Mouse (Mus musculus) liver, postnatal 0 days (tissue): Measurements from ENCODE around the gene Trove2. TPM values are rescaled to one million over a fixed set of nuclear protein-coding genes. Genes with fewer than 3 reads are reported as not detected.
A peak's percentile ranks its signal among the peaks of the same experiment; 100 is the strongest.

ENCODE experiments used
- ATAC-seq: fragments of 200-750 bp; cut with Nextera tagmentation; 2 replicates; pipeline ENCODE4 v1.8.0; 2017; ENCODE audit warnings: mild to moderate bottlenecking, moderate library complexity
- DNase-seq: peaks from one replicate; pipeline ENCODE4 v3.0.0-alpha.2; 2016
- H3K27ac ChIP-seq: fragments of 300-500 bp; sonication (generic); 2 replicates; pipeline ENCODE4 v1.5.1; 2014; ENCODE audit warnings: antibody characterized with exemption, moderate library complexity, mild to moderate bottlenecking, low read depth
- H3K27me3 ChIP-seq: fragments of 300-500 bp; sonication (generic); 2 replicates; pipeline ENCODE4 v1.6.1; 2014; ENCODE audit warnings: low read length, control low read depth, mixed read lengths; ENCODE audit not compliant: insufficient read depth
- H3K36me3 ChIP-seq: fragments of 300-500 bp; sonication (generic); replicated peaks from 2 replicates; pipeline ENCODE4 v1.6.1; 2014; ENCODE audit warnings: mild to moderate bottlenecking, control low read depth, low read length, moderate library complexity, mixed read lengths; ENCODE audit not compliant: insufficient read depth
- H3K4me1 ChIP-seq: fragments of 300-500 bp; sonication (generic); 2 replicates; pipeline ENCODE4 v1.6.1; 2014; ENCODE audit warnings: antibody characterized with exemption, mild to moderate bottlenecking, control low read depth; ENCODE audit not compliant: insufficient read depth
- H3K4me2 ChIP-seq: fragments of 300-500 bp; sonication (generic); 2 replicates; pipeline ENCODE4 v1.6.1; 2014; ENCODE audit warnings: low read depth, mild to moderate bottlenecking, low read length, moderate library complexity, mixed read lengths
- H3K4me3 ChIP-seq: fragments of 300-500 bp; sonication (generic); 2 replicates; pipeline ENCODE4 v1.5.1; 2014; ENCODE audit warnings: low read depth, low read length
- H3K9ac ChIP-seq: fragments of 300-500 bp; sonication (generic); replicated peaks from 2 replicates; pipeline ENCODE4 v1.6.1; 2014; ENCODE audit warnings: mild to moderate bottlenecking, moderate library complexity
- H3K9me3 ChIP-seq: fragments of 300-500 bp; sonication (generic); 2 replicates; pipeline ENCODE4 v1.6.1; 2016; ENCODE audit warnings: mild to moderate bottlenecking, control low read depth, low read length, mixed read lengths
- CTCF ChIP-seq: sonication (generic); IDR thresholded peaks from 2 replicates; pipeline ENCODE4 v1.5.1; 2016; ENCODE audit warnings: antibody characterized with exemption, low read depth
- EP300 ChIP-seq: IDR thresholded peaks from 2 replicates; pipeline ENCODE4 v1.6.1; 2016; ENCODE audit warnings: antibody characterized with exemption, low read depth, mild to moderate bottlenecking
- WGBS: fragments of 180-500 bp; shearing (Covaris S2); extraction: QIAGEN DNeasy Blood & Tissue Kit; methylation state at CpG from one replicate; pipeline ENCODE4 v1.1.7; 2014; ENCODE audit not compliant: insufficient replicate concordance; 5-methylcytosine and 5-hydroxymethylcytosine counted together
- polyA plus RNA-seq: library from polyadenylated mRNA; unstranded; fragments of >200 nt; fragmentation: Nextera tagmentation; extraction: Ambion mirVana; gene quantifications from 2 replicates; pipeline ENCODE4 v1.2.1, GENCODE M21; 2015

Trove2 gene
- polyA plus RNA-seq: 1.4 and 1.6 TPM in 2 replicates

GRCm38 (mm10) chr1:143776446-143777411 lies at the start of gene Trove2, which contains the start of gene Uchl5:
Gene Trove2, minus strand, starts transcription at chr1:143777068.
Gene Uchl5, plus strand, starts transcription at chr1:143777272.
- Histone ChIP-seq H3K4me2 (peak within 1 kb of the TSS; percentile 81), H3K36me3 (0 out of 2 replicates have a peak, but pooled peaks cover 3% of the 10 kb centered on the region), H3K4me1 (0 out of 2 replicates have a peak, but pooled peaks cover 2% of the 10 kb centered on the region), H3K27me3 (no peaks in the 10 kb centered on the region), H3K27ac (peak within 1 kb of the TSS; percentile 88), H3K9me3 (no peaks in the 10 kb centered on the region), H3K9ac (peak within 1 kb of the TSS; percentile 95), H3K4me3 (peak within 1 kb of the TSS; percentile 95)
- WGBS: under 1% methylated on average over 83 of the region's 84 CpGs
- ATAC-seq (peak; percentile 94), DNase-seq (peak; percentile 99)
- TF ChIP-seq EP300: peak; percentile 31; the same call in 1 of the 2 replicates
- TF ChIP-seq CTCF: peak; percentile 99

GRCm38 (mm10) chr1:143822677-143823076 lies 45.8 kb upstream of the Trove2 start:
- ATAC-seq (peak; percentile 63; the same call in 1 of the 2 replicates), DNase-seq (no peak)
- H3K27me3 ChIP-seq: no peaks in the 10 kb centered on the region
- H3K36me3 ChIP-seq: no peaks in the 10 kb centered on the region
- H3K9me3 ChIP-seq: no peaks in the 10 kb centered on the region
- TF ChIP-seq EP300 (no peak), CTCF (no peak)
- no peaks in the 10 kb centered on the region for H3K4me1 ChIP-seq
- H3K27ac ChIP-seq: no peak overlapping the region
- no peak overlapping the region for H3K9ac ChIP-seq
- no peak overlapping the region for H3K4me2 ChIP-seq
- no peak overlapping the region for H3K4me3 ChIP-seq
- WGBS: 65% methylated on average over 3 of the region's 3 CpGs

- WGBS: 80% methylated on average over 2 of the region's 2 CpGs
- Histone ChIP-seq H3K4me3 (no peak overlapping the region), H3K27ac (no peak overlapping the region), H3K4me1 (no peaks in the 10 kb centered on the region), H3K9ac (no peak overlapping the region), H3K9me3 (no peaks in the 10 kb centered on the region), H3K27me3 (no peaks in the 10 kb centered on the region), H3K36me3 (no peaks in the 10 kb centered on the region), H3K4me2 (no peak overlapping the region)
- no peak for DNase-seq
- no peak for TF ChIP-seq CTCF
- TF ChIP-seq EP300: no peak
- ATAC-seq: no peak
Observed at GRCm38 (mm10) chr1:143820096-143820877, 43.4 kb upstream of the Trove2 start.

GRCm38 (mm10) chr1:143813676-143814360 lies 37.0 kb upstream of the Trove2 start:
- H3K4me2 ChIP-seq: no peak overlapping the region
- H3K36me3 ChIP-seq: peaks cover 2% of the 10 kb centered on the region
- peak; percentile 85 for DNase-seq
- 36% methylated on average over 7 of the region's 7 CpGs for WGBS
- no peaks in the 10 kb centered on the region for H3K4me1 ChIP-seq
- peak; percentile 81 for ATAC-seq
- no peaks in the 10 kb centered on the region for H3K9me3 ChIP-seq
- no peak for TF ChIP-seq EP300
- TF ChIP-seq CTCF: peak; percentile 93
- no peak overlapping the region for H3K9ac ChIP-seq
- H3K27ac ChIP-seq: no peak overlapping the region
- H3K27me3 ChIP-seq: no peaks in the 10 kb centered on the region
- H3K4me3 ChIP-seq: no peak overlapping the region

- Histone ChIP-seq H3K27ac (no peak overlapping the region), H3K4me3 (no peak overlapping the region), H3K36me3 (peaks cover 11% of the 10 kb centered on the region), H3K9ac (no peak overlapping the region), H3K9me3 (no peaks in the 10 kb centered on the region), H3K4me2 (no peak overlapping the region), H3K27me3 (no peaks in the 10 kb centered on the region), H3K4me1 (no peaks in the 10 kb centered on the region)
- no peak for DNase-seq
- TF ChIP-seq CTCF (no peak), EP300 (no peak)
- no peak for ATAC-seq
- WGBS: 91% methylated on average over 6 of the region's 6 CpGs
Observed at GRCm38 (mm10) chr1:143809062-143809461, 32.2 kb upstream of the Trove2 start.
